Mouse (Mus musculus) intestine, postnatal 0 days (tissue): ENCODE measurements around the gene U2af1. TPM values are rescaled to one million over a fixed set of nuclear protein-coding genes. Genes with fewer than 3 reads are reported as not detected.

Source experiments
- ATAC-seq: fragments of 200-750 bp; cut with Nextera tagmentation; 2 replicates; pipeline ENCODE4 v1.8.0; 2017; ENCODE audit warnings: mild to moderate bottlenecking, moderate TSS enrichment, moderate library complexity
- H3K27ac ChIP-seq: fragments of 300-500 bp; sonication (generic); 2 replicates; pipeline ENCODE4 v1.5.1; 2014; ENCODE audit warnings: mild to moderate bottlenecking, low read depth, low read length, moderate library complexity
- H3K27me3 ChIP-seq: fragments of 300-500 bp; sonication (generic); replicated peaks from 2 replicates; pipeline ENCODE4 v1.6.1; 2014; ENCODE audit warnings: low read length, mixed read lengths; ENCODE audit not compliant: control insufficient read depth, insufficient read depth
- H3K36me3 ChIP-seq: fragments of 300-500 bp; sonication (generic); 2 replicates; pipeline ENCODE4 v1.6.1; 2014; ENCODE audit warnings: mild to moderate bottlenecking, moderate library complexity; ENCODE audit not compliant: control insufficient read depth, insufficient read depth
- H3K4me1 ChIP-seq: fragments of 300-500 bp; sonication (generic); replicated peaks from 2 replicates; pipeline ENCODE4 v1.6.1; 2014; ENCODE audit warnings: antibody characterized with exemption, low read length, mixed read lengths; ENCODE audit not compliant: control insufficient read depth, insufficient read depth
- H3K4me2 ChIP-seq: fragments of 300-500 bp; sonication (generic); replicated peaks from 2 replicates; pipeline ENCODE4 v1.6.1; 2014; ENCODE audit warnings: low read depth, mild to moderate bottlenecking, moderate library complexity
- H3K4me3 ChIP-seq: fragments of 300-500 bp; sonication (generic); 2 replicates; pipeline ENCODE4 v1.5.1; 2014; ENCODE audit warnings: low read depth, low read length
- H3K9ac ChIP-seq: fragments of 300-500 bp; sonication (generic); 2 replicates; pipeline ENCODE4 v1.6.1; 2014; ENCODE audit warnings: mild to moderate bottlenecking, low read depth, low read length
- H3K9me3 ChIP-seq: fragments of 300-500 bp; sonication (generic); 2 replicates; pipeline ENCODE4 v1.6.1; 2016; ENCODE audit warnings: mixed run types; ENCODE audit not compliant: control insufficient read depth
- CTCF ChIP-seq: sonication (generic); IDR thresholded peaks from 2 replicates; pipeline ENCODE4 v1.5.1; 2016; ENCODE audit warnings: low read depth, mild to moderate bottlenecking, control low read depth, antibody characterized with exemption, moderate library complexity
- WGBS: fragments of 180-500 bp; shearing (Covaris S2); extraction: QIAGEN DNeasy Blood & Tissue Kit; methylation state at CpG from one replicate; pipeline ENCODE4 v1.1.7; 2014; 5-methylcytosine and 5-hydroxymethylcytosine counted together
- polyA plus RNA-seq: library from polyadenylated mRNA; unstranded; fragments of >200 nt; fragmentation: Nextera tagmentation; extraction: Ambion mirVana; gene quantifications from 2 replicates; pipeline ENCODE4 v1.2.1, GENCODE M21; 2015

The U2af1 gene
- polyA plus RNA-seq, 1 experiment from 2014 or later = 151 TPM

GRCm38 (mm10) chr17:31635781-31636180 is 22.9 kb downstream of the U2af1 start:
- Histone ChIP-seq H3K4me3 (no peak overlapping the region), H3K9ac (no peak overlapping the region), H3K36me3 (no peaks in the 10 kb centered on the region), H3K9me3 (no peaks in the 10 kb centered on the region), H3K27ac (no peak overlapping the region), H3K4me2 (no peak overlapping the region), H3K27me3 (peaks cover 15% of the 10 kb centered on the region), H3K4me1 (no peaks in the 10 kb centered on the region)
- no peak for TF ChIP-seq CTCF
- WGBS = 60% methylated on average over 11 of the region's 11 CpGs
- ATAC-seq = no peak

- Histone ChIP-seq H3K4me2 (no peak overlapping the region), H3K4me1 (no peaks in the 10 kb centered on the region), H3K36me3 (no peaks in the 10 kb centered on the region), H3K27ac (no peak overlapping the region), H3K27me3 (peaks cover 15% of the 10 kb centered on the region), H3K9me3 (no peaks in the 10 kb centered on the region), H3K4me3 (no peak overlapping the region), H3K9ac (no peak overlapping the region)
- WGBS = 88% methylated on average over 5 of the region's 5 CpGs
- ATAC-seq = no peak
- TF ChIP-seq CTCF = no peak
Measured at GRCm38 (mm10) chr17:31634896-31635295, 23.8 kb downstream of the U2af1 start.

GRCm38 (mm10) chr17:31633007-31633406 is 25.7 kb downstream of the U2af1 start:
- Histone ChIP-seq H3K27me3 (peaks cover 15% of the 10 kb centered on the region), H3K9me3 (no peaks in the 10 kb centered on the region), H3K9ac (no peak overlapping the region), H3K4me1 (no peaks in the 10 kb centered on the region), H3K27ac (no peak overlapping the region), H3K36me3 (no peaks in the 10 kb centered on the region), H3K4me3 (no peak overlapping the region), H3K4me2 (no peak overlapping the region)
- TF ChIP-seq CTCF = no peak
- 74% methylated on average over 6 of the region's 6 CpGs for WGBS
- no peak for ATAC-seq

- Histone ChIP-seq H3K27ac (no peak overlapping the region), H3K27me3 (peaks cover 8% of the 10 kb centered on the region), H3K4me1 (no peaks in the 10 kb centered on the region), H3K9ac (no peak overlapping the region), H3K4me2 (no peak overlapping the region), H3K4me3 (no peak overlapping the region), H3K9me3 (no peaks in the 10 kb centered on the region), H3K36me3 (no peaks in the 10 kb centered on the region)
- 75% methylated on average over 10 of the region's 10 CpGs for WGBS
- TF ChIP-seq CTCF = no peak
- no peak for ATAC-seq
Measured at GRCm38 (mm10) chr17:31631081-31631800, 27.5 kb downstream of the U2af1 start.

GRCm38 (mm10) chr17:31627961-31628360 is 30.7 kb downstream of the U2af1 start:
- Histone ChIP-seq H3K4me2 (no peak overlapping the region), H3K4me3 (no peak overlapping the region), H3K27ac (no peak overlapping the region), H3K9me3 (no peaks in the 10 kb centered on the region), H3K36me3 (no peaks in the 10 kb centered on the region), H3K4me1 (no peaks in the 10 kb centered on the region), H3K27me3 (no peaks in the 10 kb centered on the region), H3K9ac (no peak overlapping the region)
- ATAC-seq = no peak
- 95% methylated on average over 2 of the region's 2 CpGs for WGBS
- no peak for TF ChIP-seq CTCF

GRCm38 (mm10) chr17:31623101-31623500 is 35.6 kb downstream of the U2af1 start:
- no peaks in the 10 kb centered on the region for H3K27me3 ChIP-seq
- ATAC-seq = no peak
- H3K9me3 ChIP-seq = no peaks in the 10 kb centered on the region
- TF ChIP-seq CTCF = no peak
- no peaks in the 10 kb centered on the region for H3K36me3 ChIP-seq
- no peak overlapping the region for H3K9ac ChIP-seq
- no peak overlapping the region for H3K4me3 ChIP-seq
- H3K27ac ChIP-seq = no peak overlapping the region
- no peaks in the 10 kb centered on the region for H3K4me1 ChIP-seq
- WGBS = 89% methylated on average over 4 of the region's 4 CpGs
- no peak overlapping the region for H3K4me2 ChIP-seq
